Mouse (Mus musculus): ENCODE data around the gene Stx5a. TPM values are rescaled to one million over a fixed set of nuclear protein-coding genes. Genes with fewer than 3 reads are reported as not detected.

Stx5a gene
- polyA plus RNA-seq (2015; fragmentation: Nextera tagmentation; extraction: Ambion mirVana), result 132 and 134 TPM in 2 replicates

DNA sequence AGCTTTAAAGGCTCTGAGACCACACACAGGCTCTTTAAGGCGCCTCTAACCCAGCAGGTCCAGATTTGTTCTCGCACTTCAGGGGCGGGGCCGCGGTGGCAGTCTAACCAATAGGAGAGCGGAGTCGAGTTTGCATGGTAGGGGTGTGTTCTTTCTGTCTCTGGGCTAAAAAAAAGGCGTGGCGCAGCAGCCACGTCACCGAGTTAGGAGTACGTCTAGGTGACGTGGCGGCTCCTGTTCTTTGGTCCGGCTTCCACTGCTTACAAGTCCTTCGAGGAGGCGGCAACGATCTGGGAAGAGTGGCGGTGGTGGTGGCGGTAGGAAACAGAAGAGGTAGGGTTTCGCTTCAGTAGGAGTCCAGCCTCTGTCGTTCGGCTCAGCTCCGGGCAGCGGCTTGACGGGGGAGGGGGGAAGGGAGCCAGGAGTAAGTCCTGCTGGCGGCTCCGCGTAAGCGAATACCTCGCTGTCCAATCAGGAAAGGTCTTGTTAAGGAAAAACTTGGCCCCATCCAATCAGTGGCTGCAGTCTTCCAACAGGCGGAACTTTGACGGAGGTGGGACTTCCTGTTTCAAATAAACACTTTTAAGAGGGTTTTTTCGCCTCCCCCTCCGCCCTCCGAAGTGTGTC is at the start of gene Stx5a:
Gene Stx5a, plus strand, starts transcription at position 171 of the 627 bp plus-strand sequence.
- Histone ChIP-seq H3K4me1 (peaks cover 23% of the 10 kb centered on the region), H3K4me2 (peak within 1 kb of the TSS; percentile 89), H3K27ac (peak within 1 kb of the TSS; percentile 98), H3K36me3 (peaks cover 36% of the 10 kb centered on the region), H3K9me3 (no peaks in the 10 kb centered on the region), H3K4me3 (replicated peaks) (peak within 1 kb of the TSS; percentile 98), H3K9ac (peak within 1 kb of the TSS; percentile 98), H3K27me3 (replicated peaks) (no peaks in the 10 kb centered on the region)
- ATAC-seq (ENCODE audit: insufficient read depth, low FRiP score, low read depth), result peak; percentile 99
- under 1% methylated on average over 36 of the region's 36 CpGs for WGBS

DNA sequence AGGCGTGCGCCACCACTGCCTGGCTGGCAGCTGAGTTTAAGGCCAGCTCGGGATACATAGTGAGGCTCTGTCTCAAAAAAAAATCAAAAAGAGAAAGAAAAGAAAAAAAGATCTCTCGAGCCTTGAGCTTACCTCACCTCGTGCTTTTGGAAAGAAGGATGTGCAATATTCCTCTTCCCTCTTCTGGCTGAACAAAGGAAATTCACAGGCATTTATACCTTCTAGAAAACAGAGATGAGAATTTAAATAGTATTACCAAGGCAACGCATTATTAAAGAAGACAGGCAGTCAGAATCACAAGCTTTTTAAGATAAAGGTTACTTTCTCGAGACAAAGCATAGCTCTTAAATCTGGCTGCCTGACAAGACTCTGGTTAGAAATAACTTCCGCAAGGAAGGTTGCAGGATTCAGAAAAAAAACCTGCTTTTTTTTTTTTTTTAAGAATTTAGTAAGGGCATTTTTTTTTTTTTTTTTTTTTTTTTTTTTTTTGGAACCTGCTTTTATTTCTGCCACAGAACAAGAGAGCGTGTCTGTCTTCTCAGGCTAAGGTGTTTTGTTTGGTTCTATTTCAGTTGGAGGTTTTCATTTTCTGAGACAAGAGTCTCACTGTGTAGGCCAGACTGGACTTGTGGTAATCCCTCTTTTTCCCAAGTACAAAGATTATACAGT is 49.2 kb upstream of the Stx5a start:
- H3K4me3 ChIP-seq (replicated peaks), result no peak overlapping the region
- WGBS, result 50% methylated on average over 9 of the region's 9 CpGs
- no peak overlapping the region for H3K4me2 ChIP-seq
- no peak for ATAC-seq (ENCODE audit: insufficient read depth, low FRiP score, low read depth)
- no peaks in the 10 kb centered on the region for H3K4me1 ChIP-seq
- no peak overlapping the region for H3K9ac ChIP-seq
- no peaks in the 10 kb centered on the region for H3K9me3 ChIP-seq
- no peaks in the 10 kb centered on the region for H3K27me3 ChIP-seq (replicated peaks)
- H3K36me3 ChIP-seq, result no peaks in the 10 kb centered on the region
- no peak overlapping the region for H3K27ac ChIP-seq

- no peaks in the 10 kb centered on the region for H3K36me3 ChIP-seq
- H3K4me2 ChIP-seq, result no peak overlapping the region
- no peaks in the 10 kb centered on the region for H3K27me3 ChIP-seq (replicated peaks)
- ATAC-seq (ENCODE audit: insufficient read depth, low FRiP score, low read depth), result no peak
- no peaks in the 10 kb centered on the region for H3K9me3 ChIP-seq
- 73% methylated on average over 5 of the region's 5 CpGs for WGBS
- no peak overlapping the region for H3K9ac ChIP-seq
- no peak overlapping the region for H3K27ac ChIP-seq
- no peak overlapping the region for H3K4me3 ChIP-seq (replicated peaks)
- H3K4me1 ChIP-seq, result no peaks in the 10 kb centered on the region
Observed at GRCm38 (mm10) chr19:8692740-8693139, 48.5 kb upstream of the Stx5a start.

DNA sequence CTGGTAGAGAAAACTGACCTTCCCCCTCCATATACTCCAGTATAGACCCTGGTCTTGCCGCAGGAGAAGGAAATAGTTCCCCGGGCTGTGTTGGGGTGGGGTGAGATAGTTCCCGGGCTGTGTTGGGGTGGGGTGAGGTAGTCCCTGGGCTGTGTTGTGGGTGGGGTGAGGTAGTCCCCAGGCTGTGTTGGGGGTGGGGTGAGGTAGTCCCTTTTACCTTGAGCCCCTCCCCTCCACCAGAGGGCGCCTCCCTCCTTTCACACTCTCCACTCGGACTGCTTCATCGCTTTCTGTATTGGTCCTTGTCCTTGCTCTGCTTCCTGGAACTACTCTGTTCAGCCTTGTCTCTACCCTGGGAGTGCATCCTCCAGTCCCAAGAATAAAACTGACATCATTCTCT is 45.9 kb upstream of the Stx5a start:
- 35% methylated on average over 6 of the region's 6 CpGs for WGBS
- no peak overlapping the region for H3K4me3 ChIP-seq (replicated peaks)
- no peaks in the 10 kb centered on the region for H3K36me3 ChIP-seq

GRCm38 (mm10) chr19:8699652-8700051 is 41.6 kb upstream of the Stx5a start:
- H3K36me3 ChIP-seq, result no peaks in the 10 kb centered on the region
- no peak overlapping the region for H3K9ac ChIP-seq
- no peaks in the 10 kb centered on the region for H3K4me1 ChIP-seq
- H3K27me3 ChIP-seq (replicated peaks), result no peaks in the 10 kb centered on the region
- no peaks in the 10 kb centered on the region for H3K9me3 ChIP-seq
- no peak overlapping the region for H3K4me2 ChIP-seq
- 72% methylated on average over 9 of the region's 9 CpGs for WGBS
- H3K27ac ChIP-seq, result no peak overlapping the region
- no peak overlapping the region for H3K4me3 ChIP-seq (replicated peaks)
- no peak for ATAC-seq (ENCODE audit: insufficient read depth, low FRiP score, low read depth)

More for the DNA sequence above, 45.9 kb upstream of the Stx5a start:
- no peaks in the 10 kb centered on the region for H3K9me3 ChIP-seq
- no peaks in the 10 kb centered on the region for H3K27me3 ChIP-seq (replicated peaks)
- H3K27ac ChIP-seq, result no peak overlapping the region
- peak; percentile 72 for ATAC-seq (ENCODE audit: insufficient read depth, low FRiP score, low read depth)
- H3K9ac ChIP-seq, result no peak overlapping the region
- no peaks in the 10 kb centered on the region for H3K4me1 ChIP-seq
- no peak overlapping the region for H3K4me2 ChIP-seq

DNA sequence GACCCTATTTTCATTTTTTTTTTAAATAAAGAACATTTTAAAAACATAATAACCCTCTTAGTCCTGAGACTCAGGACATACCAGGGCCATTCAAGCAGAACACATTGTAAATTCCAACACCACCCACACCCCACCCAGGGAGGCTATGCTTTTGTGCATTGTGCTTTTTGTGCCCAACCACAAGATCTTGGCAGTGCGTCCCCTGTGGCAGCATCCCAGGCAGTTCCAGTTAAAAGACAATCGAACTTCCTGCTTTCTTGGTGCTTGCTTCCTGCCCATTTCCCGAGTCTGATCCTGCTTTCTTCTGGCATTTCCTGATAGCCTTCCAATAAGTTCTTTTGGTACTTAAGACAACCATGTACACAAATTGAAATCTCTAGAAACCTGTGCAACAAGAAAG is 38.8 kb upstream of the Stx5a start:
- 64% methylated on average over 3 of the region's 3 CpGs for WGBS
- Histone ChIP-seq H3K27ac (no peak overlapping the region), H3K27me3 (replicated peaks) (no peaks in the 10 kb centered on the region), H3K36me3 (peaks cover 6% of the 10 kb centered on the region), H3K4me3 (replicated peaks) (no peak overlapping the region), H3K9me3 (no peaks in the 10 kb centered on the region), H3K4me2 (no peak overlapping the region), H3K4me1 (no peaks in the 10 kb centered on the region), H3K9ac (no peak overlapping the region)
- ATAC-seq (ENCODE audit: insufficient read depth, low FRiP score, low read depth), result no peak

- H3K27me3 ChIP-seq (replicated peaks), result no peaks in the 10 kb centered on the region
- no peak overlapping the region for H3K4me2 ChIP-seq
- no peak for ATAC-seq (ENCODE audit: insufficient read depth, low FRiP score, low read depth)
- WGBS, result 65% methylated on average over 3 of the region's 4 CpGs
- H3K36me3 ChIP-seq, result peaks cover 17% of the 10 kb centered on the region
- no peak overlapping the region for H3K4me3 ChIP-seq (replicated peaks)
- no peaks in the 10 kb centered on the region for H3K4me1 ChIP-seq
- H3K27ac ChIP-seq, result no peak overlapping the region
- no peaks in the 10 kb centered on the region for H3K9me3 ChIP-seq
- no peak overlapping the region for H3K9ac ChIP-seq
Observed at GRCm38 (mm10) chr19:8703571-8703970, 37.6 kb upstream of the Stx5a start.

DNA sequence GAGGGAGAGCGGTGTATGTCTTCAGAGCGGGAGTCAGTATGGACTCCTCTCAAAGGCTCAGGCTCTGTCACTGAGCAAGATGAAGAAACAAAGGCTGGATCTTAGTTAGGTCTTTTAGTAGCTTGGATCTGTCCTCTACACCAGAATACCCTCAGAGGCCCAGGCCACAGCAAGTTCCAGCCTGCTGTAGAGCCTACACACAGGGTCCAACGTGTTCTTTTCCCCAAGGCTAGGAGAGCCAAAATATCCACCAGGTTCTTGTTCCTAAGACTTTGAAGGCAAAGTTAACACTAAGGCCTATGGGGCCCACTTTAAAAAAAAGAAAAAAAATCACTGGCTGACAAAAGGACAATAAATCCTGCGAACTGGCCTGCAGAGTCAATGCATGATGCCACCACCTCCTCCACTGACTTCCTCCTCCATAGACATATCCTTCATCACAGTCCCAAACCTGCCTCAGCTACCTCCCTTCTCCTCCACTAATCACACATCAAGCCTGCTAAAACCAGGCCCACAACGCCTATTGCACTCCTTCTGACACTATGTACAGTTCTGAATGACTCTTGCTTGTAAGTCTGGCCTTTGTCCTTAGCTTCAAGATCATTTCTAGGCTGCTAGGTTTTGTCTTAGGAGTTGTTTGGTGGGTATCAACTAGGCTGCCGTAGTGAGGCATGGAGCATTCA is 36.0 kb upstream of the Stx5a start:
- Histone ChIP-seq H3K36me3 (peaks cover 29% of the 10 kb centered on the region), H3K9ac (no peak overlapping the region), H3K27ac (peak overlapping the region; percentile 44; the same call in 1 of the 2 replicates), H3K9me3 (no peaks in the 10 kb centered on the region), H3K27me3 (replicated peaks) (no peaks in the 10 kb centered on the region), H3K4me1 (0 out of 2 replicates have a peak, but pooled peaks cover 3% of the 10 kb centered on the region), H3K4me2 (no peak overlapping the region), H3K4me3 (replicated peaks) (no peak overlapping the region)
- WGBS, result 75% methylated on average over 6 of the region's 6 CpGs
- no peak for ATAC-seq (ENCODE audit: insufficient read depth, low FRiP score, low read depth)

GRCm38 (mm10) chr19:8706132-8706667 is 35.0 kb upstream of the Stx5a start:
- Histone ChIP-seq H3K9ac (no peak overlapping the region), H3K4me2 (no peak overlapping the region), H3K36me3 (peaks cover 32% of the 10 kb centered on the region), H3K27me3 (replicated peaks) (no peaks in the 10 kb centered on the region), H3K9me3 (no peaks in the 10 kb centered on the region), H3K27ac (no peak overlapping the region; the same call in 1 of the 2 replicates), H3K4me3 (replicated peaks) (no peak overlapping the region), H3K4me1 (0 out of 2 replicates have a peak, but pooled peaks cover 3% of the 10 kb centered on the region)
- 68% methylated on average over 6 of the region's 7 CpGs for WGBS
- ATAC-seq (ENCODE audit: insufficient read depth, low FRiP score, low read depth), result no peak

- Histone ChIP-seq H3K4me3 (replicated peaks) (no peak overlapping the region), H3K36me3 (peaks cover 32% of the 10 kb centered on the region), H3K9me3 (no peaks in the 10 kb centered on the region), H3K9ac (no peak overlapping the region), H3K4me1 (peaks cover 9% of the 10 kb centered on the region), H3K4me2 (no peak overlapping the region), H3K27ac (no peak overlapping the region), H3K27me3 (replicated peaks) (no peaks in the 10 kb centered on the region)
- ATAC-seq (ENCODE audit: insufficient read depth, low FRiP score, low read depth), result no peak
- 89% methylated on average over 7 of the region's 7 CpGs for WGBS
Observed at GRCm38 (mm10) chr19:8706930-8707329, 34.3 kb upstream of the Stx5a start.

GRCm38 (mm10) chr19:8708954-8709353 is 32.3 kb upstream of the Stx5a start:
- 86% methylated on average over 8 of the region's 8 CpGs for WGBS
- Histone ChIP-seq H3K27me3 (replicated peaks) (no peaks in the 10 kb centered on the region), H3K9ac (no peak overlapping the region), H3K36me3 (peaks cover 32% of the 10 kb centered on the region), H3K27ac (no peak overlapping the region), H3K4me3 (replicated peaks) (no peak overlapping the region), H3K4me1 (peaks cover 15% of the 10 kb centered on the region), H3K9me3 (no peaks in the 10 kb centered on the region), H3K4me2 (no peak overlapping the region)
- ATAC-seq (ENCODE audit: insufficient read depth, low FRiP score, low read depth), result no peak

DNA sequence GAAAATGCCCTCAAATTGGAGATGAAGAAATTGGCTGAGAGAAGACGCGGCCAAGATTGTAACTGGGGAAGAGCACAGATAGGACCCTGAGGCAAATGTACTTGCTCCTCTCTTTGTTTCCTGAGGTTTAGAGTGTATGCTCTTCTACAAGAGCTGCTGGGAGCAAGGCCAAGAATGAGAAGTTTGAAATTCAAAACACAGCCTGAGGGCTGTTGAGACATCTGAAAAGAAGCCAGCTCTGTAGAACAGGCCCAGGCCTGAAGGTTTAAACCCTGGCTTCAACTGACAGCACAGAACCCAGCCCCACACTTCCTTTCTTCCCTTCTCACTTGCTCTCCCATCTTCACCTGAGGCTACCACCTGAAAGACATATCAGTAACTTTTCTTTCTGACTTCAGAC is 31.2 kb upstream of the Stx5a start:
- no peak for ATAC-seq (ENCODE audit: insufficient read depth, low FRiP score, low read depth)
- H3K4me1 ChIP-seq, result peaks cover 19% of the 10 kb centered on the region
- H3K9ac ChIP-seq, result no peak overlapping the region
- H3K9me3 ChIP-seq, result no peaks in the 10 kb centered on the region
- H3K4me2 ChIP-seq, result no peak overlapping the region
- no peaks in the 10 kb centered on the region for H3K27me3 ChIP-seq (replicated peaks)
- peaks cover 32% of the 10 kb centered on the region for H3K36me3 ChIP-seq
- no peak overlapping the region for H3K4me3 ChIP-seq (replicated peaks)
- WGBS, result 79% methylated on average over 2 of the region's 2 CpGs
- H3K27ac ChIP-seq, result peak overlapping the region; percentile 48; the same call in 1 of the 2 replicates

Measured in stomach, embryonic 15.5 days (tissue).